Mouse (Mus musculus) forebrain, postnatal 0 days (tissue): ENCODE measurements at regions not wholly inside any gene's neighbourhood (a gene's known extent, or its start where the extent isn't known, plus 50 kb on each side); places are given as distances from the start of the nearest gene placed in this dataset.

Source experiments
- ATAC-seq: fragments of 200-750 bp; cut with Nextera tagmentation; 2 replicates; pipeline ENCODE4 v1.8.0; 2017; ENCODE audit warnings: mild to moderate bottlenecking, moderate library complexity
- DNase-seq: peaks from one replicate; pipeline ENCODE4 v3.0.0-alpha.2; 2015
- H3K27ac ChIP-seq: fragments of 300-500 bp; sonication (generic); 2 replicates; pipeline ENCODE4 v1.5.1; 2014; ENCODE audit warnings: low read depth, mild to moderate bottlenecking, antibody characterized with exemption, low read length, moderate library complexity, mixed read lengths
- H3K27me3 ChIP-seq: fragments of 300-500 bp; sonication (generic); 2 replicates; pipeline ENCODE4 v1.6.1; 2014; ENCODE audit warnings: mild to moderate bottlenecking, low read length, mixed read lengths; ENCODE audit not compliant: insufficient read depth
- H3K36me3 ChIP-seq: fragments of 300-500 bp; sonication (generic); 2 replicates; pipeline ENCODE4 v1.6.1; 2014; ENCODE audit warnings: mild to moderate bottlenecking, moderate library complexity; ENCODE audit not compliant: insufficient read depth
- H3K4me1 ChIP-seq: fragments of 300-500 bp; sonication (generic); 2 replicates; pipeline ENCODE4 v1.6.1; 2014; ENCODE audit warnings: antibody characterized with exemption; ENCODE audit not compliant: insufficient read depth
- H3K4me2 ChIP-seq: fragments of 300-500 bp; sonication (generic); 2 replicates; pipeline ENCODE4 v1.6.1; 2014; ENCODE audit warnings: low read depth, mild to moderate bottlenecking, moderate library complexity
- H3K4me3 ChIP-seq: fragments of 300-500 bp; sonication (generic); 2 replicates; pipeline ENCODE4 v1.5.1; 2014; ENCODE audit warnings: low read depth, low read length, mixed read lengths
- H3K9ac ChIP-seq: fragments of 300-500 bp; sonication (generic); 2 replicates; pipeline ENCODE4 v1.6.1; 2014; ENCODE audit warnings: mild to moderate bottlenecking
- H3K9me3 ChIP-seq: fragments of 300-500 bp; sonication (generic); 2 replicates; pipeline ENCODE4 v1.6.1; 2016; ENCODE audit warnings: low read length
- CTCF ChIP-seq: sonication (generic); IDR thresholded peaks from 2 replicates; pipeline ENCODE4 v1.5.1; 2016; ENCODE audit warnings: antibody characterized with exemption, control low read depth, low read depth
- WGBS: fragments of 180-500 bp; shearing (Covaris S2); extraction: QIAGEN DNeasy Blood & Tissue Kit; methylation state at CpG from one replicate; pipeline ENCODE4 v1.1.7; 2014; 5-methylcytosine and 5-hydroxymethylcytosine counted together

DNA sequence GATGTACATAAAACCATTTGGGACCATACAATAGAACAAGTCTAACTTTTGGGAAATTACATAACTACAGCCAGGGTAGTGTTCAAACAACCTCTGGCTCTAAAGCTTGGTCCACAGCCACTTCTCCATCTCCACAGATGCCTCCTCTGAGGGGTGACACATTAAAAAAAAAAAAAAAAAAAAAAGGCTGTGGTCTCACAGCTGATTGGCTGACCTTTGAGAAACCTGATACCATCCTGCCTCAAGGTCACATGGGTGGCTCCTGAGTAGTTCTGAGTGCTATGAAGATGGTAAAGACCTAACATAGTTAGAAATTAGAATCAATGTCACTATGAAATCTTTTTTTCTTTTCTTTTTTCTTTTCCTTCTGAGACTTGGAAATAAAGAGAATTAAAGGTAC is 102.4 kb downstream of the Tmem182 start:
- no peak overlapping the region for H3K9ac ChIP-seq
- no peak for ATAC-seq
- H3K4me2 ChIP-seq, result no peak overlapping the region
- no peaks in the 10 kb centered on the region for H3K9me3 ChIP-seq
- no peak overlapping the region for H3K4me3 ChIP-seq
- H3K27ac ChIP-seq, result no peak overlapping the region
- DNase-seq, result no peak
- H3K27me3 ChIP-seq, result no peaks in the 10 kb centered on the region
- TF ChIP-seq CTCF, result no peak
- no peaks in the 10 kb centered on the region for H3K36me3 ChIP-seq
- H3K4me1 ChIP-seq, result no peaks in the 10 kb centered on the region

DNA sequence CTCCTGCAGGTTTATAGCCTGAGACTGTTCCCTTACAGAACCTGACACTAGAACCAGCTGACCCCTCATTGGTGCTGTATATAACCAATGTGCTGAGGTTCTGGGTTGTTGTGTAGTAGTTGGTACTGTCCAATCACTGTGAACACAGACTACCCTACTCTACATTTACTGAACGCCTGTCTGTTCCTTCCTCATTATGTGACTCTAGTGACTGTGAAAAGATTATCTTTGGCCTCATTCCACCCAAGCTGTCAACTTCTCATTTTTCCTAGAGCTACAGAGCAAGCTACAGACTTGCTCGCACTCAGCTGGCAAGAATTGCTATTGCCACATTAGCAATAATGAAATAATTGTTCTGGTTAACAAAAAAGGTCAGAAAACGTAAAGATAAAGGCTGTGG is 108.2 kb downstream of the Tmem182 start:
- DNase-seq (peak; percentile 68), ATAC-seq (peak; percentile 85)
- H3K9me3 ChIP-seq, result no peaks in the 10 kb centered on the region
- H3K4me2 ChIP-seq, result no peak overlapping the region
- no peak overlapping the region for H3K27ac ChIP-seq
- no peaks in the 10 kb centered on the region for H3K4me1 ChIP-seq
- WGBS, result 35% methylated on average over 3 of the region's 3 CpGs
- H3K36me3 ChIP-seq, result no peaks in the 10 kb centered on the region
- H3K27me3 ChIP-seq, result no peaks in the 10 kb centered on the region
- no peak for TF ChIP-seq CTCF
- no peak overlapping the region for H3K4me3 ChIP-seq
- H3K9ac ChIP-seq, result no peak overlapping the region

DNA sequence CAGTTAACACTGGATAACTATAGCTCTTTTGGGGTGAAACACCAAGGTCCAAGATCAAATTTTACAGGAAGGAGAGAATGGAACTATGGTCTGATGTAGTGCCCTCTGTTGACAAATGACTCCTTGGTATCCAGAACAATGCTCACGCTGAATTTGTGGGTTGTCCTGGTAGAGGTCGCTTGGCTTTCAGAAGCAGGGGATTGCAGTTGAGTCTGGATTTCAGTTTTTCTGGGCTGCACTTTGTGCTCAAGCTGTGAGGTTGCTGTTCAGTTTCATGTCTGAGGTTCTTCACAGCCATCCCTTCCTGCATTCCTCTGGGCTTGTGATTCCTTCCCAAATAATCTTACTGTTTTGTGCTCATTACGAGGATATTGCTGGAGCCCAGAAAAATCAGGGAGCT is 118.9 kb downstream of the Tmem182 start:
- Histone ChIP-seq H3K9me3 (no peaks in the 10 kb centered on the region), H3K4me1 (no peaks in the 10 kb centered on the region), H3K9ac (no peak overlapping the region), H3K4me3 (no peak overlapping the region), H3K27me3 (no peaks in the 10 kb centered on the region), H3K36me3 (no peaks in the 10 kb centered on the region), H3K4me2 (no peak overlapping the region), H3K27ac (no peak overlapping the region)
- no peak for TF ChIP-seq CTCF
- no peak for DNase-seq
- WGBS, result 65% methylated on average over 3 of the region's 3 CpGs
- ATAC-seq, result no peak

DNA sequence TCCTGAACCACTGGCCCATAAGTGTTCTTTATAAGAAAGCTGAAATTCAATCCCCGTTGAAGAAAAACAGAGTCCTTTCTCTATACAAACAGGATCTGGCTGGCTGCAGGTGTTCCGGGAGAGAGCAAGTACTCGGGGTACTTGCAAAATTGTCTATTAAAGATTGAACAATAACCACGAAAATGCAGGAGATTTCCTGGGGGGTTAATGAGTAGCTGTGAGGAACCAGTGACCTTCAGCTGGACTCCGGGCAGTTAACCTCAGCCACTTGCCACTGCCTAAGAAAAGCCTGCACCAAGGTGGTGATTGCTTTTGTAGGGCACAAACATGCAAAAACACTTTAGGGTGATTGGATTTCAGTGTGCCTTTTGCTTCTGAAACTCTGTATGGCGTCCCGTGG is 119.4 kb downstream of the Tmem182 start:
- WGBS, result 25% methylated on average over 7 of the region's 7 CpGs
- ATAC-seq, result no peak
- Histone ChIP-seq H3K9ac (no peak overlapping the region), H3K4me2 (no peak overlapping the region), H3K9me3 (no peaks in the 10 kb centered on the region), H3K27ac (no peak overlapping the region), H3K4me3 (no peak overlapping the region), H3K36me3 (no peaks in the 10 kb centered on the region), H3K4me1 (no peaks in the 10 kb centered on the region), H3K27me3 (no peaks in the 10 kb centered on the region)
- TF ChIP-seq CTCF, result no peak
- no peak for DNase-seq

DNA sequence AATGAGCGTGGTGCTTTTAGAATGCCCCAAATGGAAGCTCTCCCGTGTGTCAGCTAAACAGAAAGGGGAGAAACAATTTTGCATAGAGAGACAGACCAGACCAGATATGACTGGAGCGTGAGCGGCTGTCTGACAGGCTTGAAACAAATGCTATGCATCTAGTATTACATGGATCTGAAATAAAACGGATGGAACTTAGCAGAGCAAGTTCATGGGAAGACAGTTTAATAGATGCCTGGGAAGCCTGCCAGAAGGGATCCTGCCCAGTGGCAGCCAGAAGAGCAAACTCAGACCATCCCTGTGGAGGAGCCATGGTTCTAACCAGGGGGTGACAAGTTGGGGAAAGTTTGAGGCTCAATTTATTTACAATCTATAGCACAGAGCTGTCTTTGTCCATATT is 126.0 kb downstream of the Tmem182 start:
- WGBS, result 74% methylated on average over 5 of the region's 5 CpGs
- no peak overlapping the region for H3K27ac ChIP-seq
- DNase-seq (no peak), ATAC-seq (no peak)
- H3K9me3 ChIP-seq, result no peaks in the 10 kb centered on the region
- H3K9ac ChIP-seq, result no peak overlapping the region
- no peak for TF ChIP-seq CTCF
- H3K4me3 ChIP-seq, result no peak overlapping the region
- no peaks in the 10 kb centered on the region for H3K27me3 ChIP-seq
- H3K4me1 ChIP-seq, result no peaks in the 10 kb centered on the region
- H3K36me3 ChIP-seq, result no peaks in the 10 kb centered on the region
- H3K4me2 ChIP-seq, result no peak overlapping the region

DNA sequence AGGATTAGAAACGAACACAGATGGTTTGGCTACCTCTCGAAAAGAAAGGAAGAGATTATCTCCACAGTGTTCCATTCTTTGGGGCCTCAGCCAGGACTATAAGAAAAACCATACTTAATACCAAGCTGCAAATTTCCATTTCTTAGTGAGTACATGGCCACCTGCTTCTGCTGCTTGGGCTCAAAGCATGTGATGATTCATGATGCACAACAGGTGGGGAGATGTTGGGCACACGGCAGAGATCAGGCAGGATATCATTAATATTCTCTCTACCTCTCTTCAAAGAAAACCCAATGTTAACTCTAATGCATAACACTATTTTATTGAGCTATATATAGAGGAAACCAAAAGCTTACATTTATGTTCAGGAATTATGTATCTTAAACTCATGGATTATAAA is 131.3 kb downstream of the Tmem182 start:
- no peak overlapping the region for H3K9ac ChIP-seq
- 63% methylated on average over 3 of the region's 3 CpGs for WGBS
- H3K4me1 ChIP-seq, result no peaks in the 10 kb centered on the region
- ATAC-seq (no peak), DNase-seq (no peak)
- no peaks in the 10 kb centered on the region for H3K27me3 ChIP-seq
- no peak overlapping the region for H3K27ac ChIP-seq
- no peak for TF ChIP-seq CTCF
- H3K36me3 ChIP-seq, result no peaks in the 10 kb centered on the region
- H3K9me3 ChIP-seq, result no peaks in the 10 kb centered on the region
- no peak overlapping the region for H3K4me3 ChIP-seq
- H3K4me2 ChIP-seq, result no peak overlapping the region

DNA sequence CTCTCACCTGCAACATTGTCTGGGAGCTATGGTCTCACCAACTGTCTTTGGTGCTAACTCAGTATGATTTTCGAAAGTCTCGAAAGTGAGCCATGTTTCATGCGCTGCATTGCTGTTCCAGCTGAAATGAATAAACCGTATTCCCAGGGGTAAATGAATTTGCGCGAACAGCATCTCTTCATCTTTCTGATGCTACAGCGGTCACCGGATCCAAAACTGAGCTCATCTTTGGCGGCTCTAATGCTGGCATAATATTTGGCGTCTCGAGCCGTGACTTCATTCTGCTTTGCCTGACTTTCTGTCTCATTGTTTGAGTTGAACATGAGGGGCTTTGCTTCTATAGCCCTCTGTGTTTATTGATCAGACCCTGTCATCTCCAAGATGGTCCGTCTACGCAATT is 137.3 kb downstream of the Tmem182 start:
- ATAC-seq (no peak), DNase-seq (no peak)
- H3K27me3 ChIP-seq, result no peaks in the 10 kb centered on the region
- H3K27ac ChIP-seq, result no peak overlapping the region
- no peak overlapping the region for H3K9ac ChIP-seq
- no peak overlapping the region for H3K4me2 ChIP-seq
- no peaks in the 10 kb centered on the region for H3K36me3 ChIP-seq
- H3K9me3 ChIP-seq, result no peaks in the 10 kb centered on the region
- TF ChIP-seq CTCF, result no peak
- no peak overlapping the region for H3K4me3 ChIP-seq
- no peaks in the 10 kb centered on the region for H3K4me1 ChIP-seq
- WGBS, result 75% methylated on average over 14 of the region's 14 CpGs

DNA sequence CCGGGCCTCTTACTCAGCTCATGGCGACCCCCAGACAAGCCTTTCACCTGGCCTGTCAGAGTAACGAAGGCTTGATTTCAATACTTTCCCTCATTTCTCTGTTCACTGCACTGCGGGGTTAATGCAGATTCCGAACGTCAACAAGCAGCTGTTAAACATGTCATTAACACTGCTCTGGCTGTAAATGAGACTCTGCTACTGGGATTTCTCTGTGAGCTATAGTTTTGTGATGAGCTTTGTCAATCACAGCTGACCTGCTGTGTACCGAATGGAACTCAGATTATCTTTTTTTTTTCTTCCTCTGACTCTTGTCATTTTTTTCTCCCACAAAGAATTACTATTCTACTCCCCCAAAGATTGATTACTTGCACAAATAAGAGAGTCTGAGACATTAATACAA is 137.8 kb downstream of the Tmem182 start:
- Histone ChIP-seq H3K36me3 (no peaks in the 10 kb centered on the region), H3K4me2 (no peak overlapping the region), H3K9me3 (no peaks in the 10 kb centered on the region), H3K27ac (no peak overlapping the region), H3K4me1 (no peaks in the 10 kb centered on the region), H3K4me3 (no peak overlapping the region), H3K27me3 (no peaks in the 10 kb centered on the region), H3K9ac (no peak overlapping the region)
- DNase-seq (no peak), ATAC-seq (no peak)
- 21% methylated on average over 7 of the region's 7 CpGs for WGBS
- no peak for TF ChIP-seq CTCF
